Mouse (Mus musculus): Measurements from ENCODE around the gene Trim17.

Trim17 gene

GRCm38 (mm10) chr11:58983691-58984341, 29.3 kb downstream of the Trim17 start:
- H3K4me1 ChIP-seq (replicated peaks; ENCODE audit: low read depth, low read length) = peaks cover 67% of the 10 kb centered on the region
- H3K36me3 ChIP-seq (ENCODE audit: insufficient read depth, low read length) = peaks cover 90% of the 10 kb centered on the region
- no peak for TF ChIP-seq POU5F1 (IDR thresholded peaks at IDR 0.05; ENCODE audit: borderline replicate concordance, low read length)
- TF ChIP-seq CTCF (conservative IDR thresholded peaks at IDR 0.05; ENCODE audit: low read length) = no peak
- no peak for TF ChIP-seq NANOG (IDR thresholded peaks at IDR 0.05; ENCODE audit: borderline replicate concordance, low read length)
- H3K27me3 ChIP-seq (ENCODE audit: insufficient read depth, low read length) = no peaks in the 10 kb centered on the region
- no peak overlapping the region for H3K4me3 ChIP-seq (replicated peaks; ENCODE audit: low read length)
- H3K9me3 ChIP-seq (ENCODE audit: low read length) = no peaks in the 10 kb centered on the region

- H3K27me3 ChIP-seq (ENCODE audit: insufficient read depth, low read length) = no peaks in the 10 kb centered on the region
- peaks cover 64% of the 10 kb centered on the region for H3K4me1 ChIP-seq (replicated peaks; ENCODE audit: low read depth, low read length)
- no peak for TF ChIP-seq POU5F1 (IDR thresholded peaks at IDR 0.05; ENCODE audit: borderline replicate concordance, low read length)
- TF ChIP-seq CTCF (conservative IDR thresholded peaks at IDR 0.05; ENCODE audit: low read length) = no peak
- TF ChIP-seq NANOG (IDR thresholded peaks at IDR 0.05; ENCODE audit: borderline replicate concordance, low read length) = no peak
- H3K4me3 ChIP-seq (replicated peaks; ENCODE audit: low read length) = no peak overlapping the region
- H3K36me3 ChIP-seq (ENCODE audit: insufficient read depth, low read length) = peaks cover 95% of the 10 kb centered on the region
- H3K9me3 ChIP-seq (ENCODE audit: low read length) = no peaks in the 10 kb centered on the region
Observed at GRCm38 (mm10) chr11:58984657-58985056, 30.2 kb downstream of the Trim17 start.

GRCm38 (mm10) chr11:58985299-58985917, 30.9 kb downstream of the Trim17 start:
- H3K27me3 ChIP-seq (ENCODE audit: insufficient read depth, low read length) = no peaks in the 10 kb centered on the region
- H3K36me3 ChIP-seq (ENCODE audit: insufficient read depth, low read length) = peaks cover 98% of the 10 kb centered on the region
- TF ChIP-seq POU5F1 (IDR thresholded peaks at IDR 0.05; ENCODE audit: borderline replicate concordance, low read length) (no peak), CTCF (conservative IDR thresholded peaks at IDR 0.05; ENCODE audit: low read length) (no peak), NANOG (IDR thresholded peaks at IDR 0.05; ENCODE audit: borderline replicate concordance, low read length) (no peak)

GRCm38 (mm10) chr11:58989166-58989565, 34.7 kb downstream of the Trim17 start:
- Histone ChIP-seq H3K4me1 (replicated peaks; ENCODE audit: low read depth, low read length) (peaks cover 44% of the 10 kb centered on the region), H3K4me3 (replicated peaks; ENCODE audit: low read length) (no peak overlapping the region), H3K9me3 (ENCODE audit: low read length) (no peaks in the 10 kb centered on the region), H3K27me3 (ENCODE audit: insufficient read depth, low read length) (peaks cover 13% of the 10 kb centered on the region), H3K36me3 (ENCODE audit: insufficient read depth, low read length) (peaks cover 78% of the 10 kb centered on the region)
- TF ChIP-seq CTCF (conservative IDR thresholded peaks at IDR 0.05; ENCODE audit: low read length) (no peak), NANOG (IDR thresholded peaks at IDR 0.05; ENCODE audit: borderline replicate concordance, low read length) (no peak), POU5F1 (IDR thresholded peaks at IDR 0.05; ENCODE audit: borderline replicate concordance, low read length) (no peak)

More at GRCm38 (mm10) chr11:58985299-58985917, 30.9 kb downstream of the Trim17 start:
- Histone ChIP-seq H3K4me3 (replicated peaks; ENCODE audit: low read length) (no peak overlapping the region), H3K9me3 (ENCODE audit: low read length) (no peaks in the 10 kb centered on the region), H3K4me1 (replicated peaks; ENCODE audit: low read depth, low read length) (peaks cover 64% of the 10 kb centered on the region)

GRCm38 (mm10) chr11:58990141-58990540, 35.7 kb downstream of the Trim17 start:
- Histone ChIP-seq H3K4me1 (replicated peaks; ENCODE audit: low read depth, low read length) (peaks cover 49% of the 10 kb centered on the region), H3K4me3 (replicated peaks; ENCODE audit: low read length) (peak overlapping the region; percentile 46), H3K9me3 (ENCODE audit: low read length) (no peaks in the 10 kb centered on the region), H3K36me3 (ENCODE audit: insufficient read depth, low read length) (peaks cover 68% of the 10 kb centered on the region), H3K27me3 (ENCODE audit: insufficient read depth, low read length) (peaks cover 21% of the 10 kb centered on the region)
- no peak for TF ChIP-seq CTCF (conservative IDR thresholded peaks at IDR 0.05; ENCODE audit: low read length)
- TF ChIP-seq POU5F1 (IDR thresholded peaks at IDR 0.05; ENCODE audit: borderline replicate concordance, low read length) = no peak
- TF ChIP-seq NANOG (IDR thresholded peaks at IDR 0.05; ENCODE audit: borderline replicate concordance, low read length) = no peak

DNA sequence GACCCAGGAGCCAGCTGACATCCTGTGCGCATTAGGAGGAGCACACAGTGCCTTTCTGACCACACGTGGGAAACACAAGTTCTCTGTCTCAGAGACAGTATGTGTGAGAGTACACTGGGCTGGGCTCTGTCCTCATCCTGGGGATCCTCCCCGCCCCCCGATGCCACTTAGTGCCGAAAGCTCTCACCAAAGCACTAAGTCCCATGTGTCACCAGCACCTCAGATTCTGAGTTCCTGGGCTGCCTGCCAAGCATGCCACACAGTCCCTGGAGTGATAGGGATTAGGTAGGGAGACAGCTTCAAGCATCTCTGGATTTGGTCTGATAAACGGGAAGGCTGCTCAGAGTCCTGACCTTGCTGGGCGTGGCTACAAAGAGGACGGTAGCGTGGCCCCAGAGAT, 36.3 kb downstream of the Trim17 start:
- H3K4me3 ChIP-seq (replicated peaks; ENCODE audit: low read length) = 0 out of 2 replicates have a peak overlapping the region, but pooled peaks have one; percentile 46
- H3K36me3 ChIP-seq (ENCODE audit: insufficient read depth, low read length) = peaks cover 62% of the 10 kb centered on the region
- no peak for TF ChIP-seq POU5F1 (IDR thresholded peaks at IDR 0.05; ENCODE audit: borderline replicate concordance, low read length)
- no peak for TF ChIP-seq CTCF (conservative IDR thresholded peaks at IDR 0.05; ENCODE audit: low read length)
- TF ChIP-seq NANOG (IDR thresholded peaks at IDR 0.05; ENCODE audit: borderline replicate concordance, low read length) = no peak
- H3K9me3 ChIP-seq (ENCODE audit: low read length) = no peaks in the 10 kb centered on the region
- peaks cover 27% of the 10 kb centered on the region for H3K27me3 ChIP-seq (ENCODE audit: insufficient read depth, low read length)
- H3K4me1 ChIP-seq (replicated peaks; ENCODE audit: low read depth, low read length) = peaks cover 53% of the 10 kb centered on the region

DNA sequence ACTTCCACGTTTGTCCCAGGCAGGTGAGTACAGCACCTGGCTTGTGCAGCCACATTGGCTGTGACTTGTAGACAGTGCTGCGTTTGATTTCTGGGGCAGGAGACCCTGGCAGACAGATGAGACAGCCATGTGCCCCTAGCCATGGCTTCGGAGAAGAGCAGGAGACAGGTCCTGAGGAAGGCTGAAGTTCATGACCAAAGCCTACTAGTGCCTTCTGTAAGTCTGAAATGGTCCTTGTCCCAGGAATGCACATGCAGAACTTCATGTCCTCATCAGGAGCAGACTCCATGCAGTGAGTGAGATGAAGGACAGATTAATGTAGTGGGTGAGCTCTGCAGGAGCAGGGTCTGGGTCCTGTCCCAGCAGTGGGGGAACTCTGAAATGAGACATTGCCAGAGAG, 37.4 kb downstream of the Trim17 start:
- H3K9me3 ChIP-seq (ENCODE audit: low read length) = no peaks in the 10 kb centered on the region
- TF ChIP-seq POU5F1 (IDR thresholded peaks at IDR 0.05; ENCODE audit: borderline replicate concordance, low read length) (no peak), CTCF (conservative IDR thresholded peaks at IDR 0.05; ENCODE audit: low read length) (no peak), NANOG (IDR thresholded peaks at IDR 0.05; ENCODE audit: borderline replicate concordance, low read length) (no peak)
- H3K4me3 ChIP-seq (replicated peaks; ENCODE audit: low read length) = no peak overlapping the region
- H3K36me3 ChIP-seq (ENCODE audit: insufficient read depth, low read length) = peaks cover 50% of the 10 kb centered on the region
- peaks cover 48% of the 10 kb centered on the region for H3K4me1 ChIP-seq (replicated peaks; ENCODE audit: low read depth, low read length)
- H3K27me3 ChIP-seq (ENCODE audit: insufficient read depth, low read length) = peaks cover 38% of the 10 kb centered on the region

DNA sequence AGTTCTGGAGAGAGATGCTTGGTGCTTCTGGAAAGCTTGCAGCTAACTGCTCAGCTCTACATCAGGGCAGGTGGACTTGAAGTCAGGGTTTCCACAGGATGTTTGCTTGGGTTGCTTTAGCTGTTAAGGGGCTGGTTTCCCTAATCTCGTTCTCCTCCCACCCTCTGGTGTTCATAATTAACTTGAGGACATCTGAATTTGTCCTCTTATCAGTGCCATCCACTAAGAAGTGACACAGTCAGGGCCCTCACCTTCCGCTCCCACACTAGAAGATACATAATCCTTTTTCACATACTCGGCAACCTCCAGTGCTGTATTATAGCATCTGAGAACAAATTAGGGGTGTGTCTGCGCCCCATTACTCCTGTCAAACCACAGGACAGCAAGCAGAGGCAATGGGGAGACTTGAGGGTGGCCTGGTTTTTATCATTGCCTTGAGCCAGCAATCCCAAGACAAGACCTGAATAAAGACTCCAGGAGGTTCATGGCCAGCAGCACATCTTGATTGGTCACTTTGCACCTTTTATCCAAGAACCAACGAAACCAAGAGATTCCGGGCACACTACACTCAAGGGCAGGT, 38.7 kb downstream of the Trim17 start:
- Histone ChIP-seq H3K4me3 (replicated peaks; ENCODE audit: low read length) (no peak overlapping the region), H3K4me1 (replicated peaks; ENCODE audit: low read depth, low read length) (peaks cover 38% of the 10 kb centered on the region), H3K9me3 (ENCODE audit: low read length) (no peaks in the 10 kb centered on the region), H3K27me3 (ENCODE audit: insufficient read depth, low read length) (peaks cover 44% of the 10 kb centered on the region), H3K36me3 (ENCODE audit: insufficient read depth, low read length) (peaks cover 38% of the 10 kb centered on the region)
- no peak for TF ChIP-seq POU5F1 (IDR thresholded peaks at IDR 0.05; ENCODE audit: borderline replicate concordance, low read length)
- TF ChIP-seq NANOG (IDR thresholded peaks at IDR 0.05; ENCODE audit: borderline replicate concordance, low read length) = no peak
- TF ChIP-seq CTCF (conservative IDR thresholded peaks at IDR 0.05; ENCODE audit: low read length) = no peak

Data from E14TG2a.4 (cell line).